Mouse (Mus musculus): ENCODE measurements around the gene Neurl3.

DNA sequence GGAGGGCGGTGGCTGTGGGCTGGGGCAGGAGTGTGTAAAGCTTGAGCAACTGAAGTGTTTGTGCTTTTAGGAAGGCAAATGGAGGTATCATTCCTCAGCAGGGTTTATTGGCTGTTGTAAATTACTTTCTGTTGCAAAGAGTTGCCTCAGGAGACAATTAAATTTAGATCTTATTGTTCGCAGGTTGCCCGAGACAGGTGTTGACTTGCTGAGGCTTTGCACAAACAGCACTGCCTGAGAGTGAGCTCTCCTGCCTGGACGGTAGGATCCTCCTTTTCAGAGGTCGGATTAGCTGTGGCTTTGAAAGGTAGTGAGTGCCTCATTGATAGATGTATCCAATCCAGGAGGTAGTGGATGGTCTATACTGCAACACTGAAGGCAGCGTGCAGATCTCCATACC lies 31.6 kb upstream of the Neurl3 start:
- TF ChIP-seq CTCF (IDR thresholded peaks at IDR 0.05; ENCODE audit: control insufficient read depth, insufficient read depth, low read length) = no peak
- no peak for TF ChIP-seq POLR2A (IDR thresholded peaks at IDR 0.05; ENCODE audit: borderline replicate concordance, control insufficient read depth, low read depth, low read length)

All from bone marrow, adult 2 months (tissue).